Mouse (Mus musculus) heart, postnatal 10 days (tissue): ENCODE measurements around the gene Cfap206. TPM values are rescaled to one million over a fixed set of nuclear protein-coding genes. Genes with fewer than 3 reads are reported as not detected.
A peak's percentile ranks its signal among the peaks of the same experiment; 100 is the strongest.
"Not testable (repeated sequence)": the region's sequence is repeated elsewhere in the genome, so short reads cannot be mapped to it uniquely, and the experiment has no call there.

ENCODE experiments used
- DNase-seq, 2 experiments: peaks; one replicate each; pipeline ENCODE4 v3.0.0; 2021
- intact Hi-C: fragments of 180-260 bp; cut with DNase I; formaldehyde crosslinking; loops from one replicate; pipeline ENCODE4 v1.15.1; 2025
- total RNA-seq, 2 experiments: library from RNA; stranded (reverse); gene quantifications; 2 replicates each; pipeline ENCODE4 v1.2.3; 2021

Cfap206 gene
- total RNA-seq, result under 1 TPM; 0.10 to 0.29 TPM

GRCm38 (mm10) chr4:34729851-34730341 is at the start of gene Cfap206:
Gene Cfap206, minus strand, starts transcription at chr4:34730206.
- intact Hi-C loops, result no loop called here

GRCm38 (mm10) chr4:34777677-34778527 is 47.9 kb upstream of the Cfap206 start, which contains the start of gene Smim8:
Gene Smim8, minus strand, starts transcription at chr4:34778423.
- intact Hi-C loops, result loop anchor here (1.0 to 5.0 kb wide), 3 partner anchors 91 to 166 kb away; partner anchors contain the start of genes Orc3, Rars2, Slc35a1 and Zfp292
- DNase-seq, result peak; percentile 93 to 96

More at GRCm38 (mm10) chr4:34729851-34730341, at the start of gene Cfap206:
- DNase-seq, result peak; percentile 71 to 72

GRCm38 (mm10) chr4:34771652-34772371 is 41.8 kb upstream of the Cfap206 start:
- intact Hi-C loops, result no loop called here
- no peak for DNase-seq

- intact Hi-C loops, result no loop called here
- no peak for DNase-seq
These were observed 26.2 kb upstream of the Cfap206 start, which contains the start of gene Gm136 for GRCm38 (mm10) chr4:34756163-34756562. Gene Gm136, minus strand, starts transcription at chr4:34756263.

GRCm38 (mm10) chr4:34749236-34749635 is 19.2 kb upstream of the Cfap206 start:
- intact Hi-C loops, result no loop called here
- peak; percentile 5 to 30 for DNase-seq

GRCm38 (mm10) chr4:34734461-34734860 is 4.5 kb upstream of the Cfap206 start:
- intact Hi-C loops, result no loop called here
- DNase-seq, result no peak

- DNase-seq, intact Hi-C loops: not testable (repeated sequence)
These were observed 3.4 kb upstream of the Cfap206 start for GRCm38 (mm10) chr4:34733415-34733814.

GRCm38 (mm10) chr4:34725710-34726109 is 4.3 kb downstream of the Cfap206 start:
- not testable (repeated sequence) for DNase-seq

GRCm38 (mm10) chr4:34724306-34724705 is 5.7 kb downstream of the Cfap206 start:
- DNase-seq, result no peak
- intact Hi-C loops, result no loop called here

More at GRCm38 (mm10) chr4:34725710-34726109, 4.3 kb downstream of the Cfap206 start:
- intact Hi-C loops, result not testable (repeated sequence)

GRCm38 (mm10) chr4:34723186-34723585 is 6.8 kb downstream of the Cfap206 start:
- DNase-seq, result no peak
- intact Hi-C loops, result no loop called here

GRCm38 (mm10) chr4:34720127-34720895 is 9.7 kb downstream of the Cfap206 start:
- no peak for DNase-seq
- intact Hi-C loops, result no loop called here

GRCm38 (mm10) chr4:34719421-34719820 is 10.6 kb downstream of the Cfap206 start:
- DNase-seq, result no peak
- intact Hi-C loops, result no loop called here

- no peak for DNase-seq
These were observed 14.9 kb downstream of the Cfap206 start for GRCm38 (mm10) chr4:34715062-34715461.

GRCm38 (mm10) chr4:34708127-34708526 is 21.9 kb downstream of the Cfap206 start:
- DNase-seq, result no peak
- intact Hi-C loops, result no loop called here

More at GRCm38 (mm10) chr4:34715062-34715461, 14.9 kb downstream of the Cfap206 start:
- intact Hi-C loops, result no loop called here

GRCm38 (mm10) chr4:34707248-34707647 is 22.8 kb downstream of the Cfap206 start:
- intact Hi-C loops, result no loop called here

GRCm38 (mm10) chr4:34703029-34703428 is 27.0 kb downstream of the Cfap206 start:
- DNase-seq, result no peak
- intact Hi-C loops, result no loop called here

More at GRCm38 (mm10) chr4:34707248-34707647, 22.8 kb downstream of the Cfap206 start:
- DNase-seq, result no peak

- intact Hi-C loops, result no loop called here
- no peak for DNase-seq
These were observed 27.8 kb downstream of the Cfap206 start for GRCm38 (mm10) chr4:34702231-34702630.

- peak; percentile 32 to 66 for DNase-seq
- intact Hi-C loops, result no loop called here
These were observed 28.5 kb downstream of the Cfap206 start for GRCm38 (mm10) chr4:34701528-34701927.

GRCm38 (mm10) chr4:34688021-34688420 is 42.0 kb downstream of the Cfap206 start:
- no peak for DNase-seq
- intact Hi-C loops, result loop anchor here (5.0 to 10.0 kb wide), 2 partner anchors 197 to 234 kb away; partner anchors contain the start of gene Zfp292
